Mouse (Mus musculus) liver, adult 10 weeks (tissue): ENCODE data around the gene Gm8926. TPM values are rescaled to one million over a fixed set of nuclear protein-coding genes. Genes with fewer than 3 reads are reported as not detected.

ENCODE experiments used
- polyA plus RNA-seq: library from polyadenylated mRNA; stranded (reverse); fragments of 350-450 nt; fragmentation: Illumina TruSeq; extraction: RNeasy Lipid Tissue Mini Kit (QIAGEN cat#74804); gene quantifications from one replicate; pipeline ENCODE4 v1.2.3, GENCODE M21; 2014; ENCODE audit warnings: low read depth, low replicate concordance

Gene Gm8926
- not detected for polyA plus RNA-seq

DNA sequence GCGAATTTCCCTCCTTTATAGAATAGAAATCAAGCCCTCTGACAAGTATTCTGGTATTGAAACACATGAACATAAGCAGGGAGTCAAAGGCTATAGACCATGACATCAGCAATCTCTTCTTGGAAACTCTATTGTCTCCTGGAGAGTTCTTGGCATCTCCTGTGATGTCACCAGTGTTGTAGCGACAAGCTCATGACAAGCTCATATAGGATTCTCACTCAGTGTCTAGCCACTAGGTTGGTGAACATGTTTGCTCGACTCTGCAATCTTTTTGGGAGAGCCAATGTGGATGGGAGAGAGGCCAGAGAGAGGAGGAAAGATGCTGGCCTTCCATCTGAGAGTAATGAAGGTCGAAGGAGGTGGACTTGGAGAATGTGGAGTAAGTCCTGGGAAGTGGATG, at the start of gene Gm8926:
Gm8926 (plus strand) TSS at position 301 of the 400 bp plus-strand sequence.

Other genes starting within 250 kb of the Gm8926 start
- gene Gm6460, start 175.6 kb upstream of the Gm8926 start, polyA plus RNA-seq: not detected
- not detected for gene Gm8922, start 88.6 kb upstream of the Gm8926 start, polyA plus RNA-seq
- gene Gm6465, start 75.0 kb downstream of the Gm8926 start, polyA plus RNA-seq: not detected
- not detected for gene 4933402N22Rik, start 147.5 kb downstream of the Gm8926 start, polyA plus RNA-seq